Mouse (Mus musculus) forebrain, embryonic 12.5 days (tissue): ENCODE measurements around the gene Krtap3-1. TPM values are rescaled to one million over a fixed set of nuclear protein-coding genes. Genes with fewer than 3 reads are reported as not detected.
A peak's percentile ranks its signal among the peaks of the same experiment; 100 is the strongest.
"Not testable (repeated sequence)": the region's sequence is repeated elsewhere in the genome, so short reads cannot be mapped to it uniquely, and the experiment has no call there.

ENCODE experiments used
- ATAC-seq: fragments of 200-750 bp; cut with Nextera tagmentation; 2 replicates; pipeline ENCODE4 v1.8.0; 2017; ENCODE audit warnings: moderate TSS enrichment; ENCODE audit not compliant: low FRiP score
- H3K27ac ChIP-seq: fragments of 300-500 bp; sonication (generic); 2 replicates; pipeline ENCODE4 v1.5.1; 2016; ENCODE audit warnings: mild to moderate bottlenecking
- H3K27me3 ChIP-seq: fragments of 300-500 bp; sonication (generic); 2 replicates; pipeline ENCODE4 v1.6.1; 2016; ENCODE audit warnings: mild to moderate bottlenecking
- H3K36me3 ChIP-seq: fragments of 300-500 bp; sonication (generic); replicated peaks from 2 replicates; pipeline ENCODE4 v1.6.1; 2016; ENCODE audit warnings: mild to moderate bottlenecking
- H3K4me1 ChIP-seq: fragments of 300-500 bp; sonication (generic); 2 replicates; pipeline ENCODE4 v1.6.1; 2016
- H3K4me2 ChIP-seq: fragments of 300-500 bp; sonication (generic); 2 replicates; pipeline ENCODE4 v1.6.1; 2016; ENCODE audit warnings: mild to moderate bottlenecking, moderate library complexity
- H3K4me3 ChIP-seq: fragments of 300-500 bp; sonication (generic); replicated peaks from 2 replicates; pipeline ENCODE4 v1.5.1; 2016; ENCODE audit warnings: mild to moderate bottlenecking
- H3K9ac ChIP-seq: fragments of 300-500 bp; sonication (generic); 2 replicates; pipeline ENCODE4 v1.6.1; 2016; ENCODE audit warnings: mild to moderate bottlenecking
- H3K9me3 ChIP-seq: fragments of 300-500 bp; sonication (generic); 2 replicates; pipeline ENCODE4 v1.6.1; 2016
- WGBS: fragments of 180-500 bp; shearing (Covaris S2); methylation state at CpG from one replicate; pipeline ENCODE4 v1.1.7; 2016; 5-methylcytosine and 5-hydroxymethylcytosine counted together
- polyA plus RNA-seq: library from polyadenylated mRNA; unstranded; fragments of >200 nt; fragmentation: Nextera tagmentation; extraction: Ambion mirVana; gene quantifications from 2 replicates; pipeline ENCODE4 v1.2.1, GENCODE M21; 2016

Gene Krtap3-1
- not detected in 2 replicates for polyA plus RNA-seq

DNA sequence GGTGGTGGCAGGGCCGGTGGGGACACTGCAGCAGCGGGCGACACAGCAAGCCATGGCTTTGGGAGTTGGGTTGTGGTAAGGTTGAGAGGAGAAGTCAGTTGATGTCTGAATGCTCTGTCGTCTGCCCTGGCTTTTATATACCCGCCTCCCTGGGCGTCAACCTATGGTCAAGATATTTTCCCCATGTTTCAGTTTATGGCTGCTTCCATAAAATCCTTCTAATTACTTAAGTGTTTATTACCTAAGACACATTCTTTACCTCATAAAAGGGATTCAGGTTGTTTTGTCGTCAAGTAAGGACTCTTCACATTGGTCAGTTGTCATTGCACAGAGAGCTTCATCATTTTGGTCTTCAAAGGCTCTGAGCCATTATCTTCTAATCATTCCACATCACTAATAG, at the start of gene Krtap3-1:
Gene Krtap3-1 (minus strand): TSS at position 101 of the 400 bp plus-strand sequence.
- H3K4me3 ChIP-seq: no peak within 1 kb of the TSS
- WGBS: 87% methylated on average over 7 of the region's 7 CpGs
- H3K27ac ChIP-seq: no peak within 1 kb of the TSS
- H3K4me1 ChIP-seq: no peaks in the 10 kb centered on the region
- no peaks in the 10 kb centered on the region for H3K36me3 ChIP-seq
- no peaks in the 10 kb centered on the region for H3K27me3 ChIP-seq
- no peaks in the 10 kb centered on the region for H3K9me3 ChIP-seq
- ATAC-seq: no peak
- H3K4me2 ChIP-seq: no peak within 1 kb of the TSS
- no peak within 1 kb of the TSS for H3K9ac ChIP-seq

DNA sequence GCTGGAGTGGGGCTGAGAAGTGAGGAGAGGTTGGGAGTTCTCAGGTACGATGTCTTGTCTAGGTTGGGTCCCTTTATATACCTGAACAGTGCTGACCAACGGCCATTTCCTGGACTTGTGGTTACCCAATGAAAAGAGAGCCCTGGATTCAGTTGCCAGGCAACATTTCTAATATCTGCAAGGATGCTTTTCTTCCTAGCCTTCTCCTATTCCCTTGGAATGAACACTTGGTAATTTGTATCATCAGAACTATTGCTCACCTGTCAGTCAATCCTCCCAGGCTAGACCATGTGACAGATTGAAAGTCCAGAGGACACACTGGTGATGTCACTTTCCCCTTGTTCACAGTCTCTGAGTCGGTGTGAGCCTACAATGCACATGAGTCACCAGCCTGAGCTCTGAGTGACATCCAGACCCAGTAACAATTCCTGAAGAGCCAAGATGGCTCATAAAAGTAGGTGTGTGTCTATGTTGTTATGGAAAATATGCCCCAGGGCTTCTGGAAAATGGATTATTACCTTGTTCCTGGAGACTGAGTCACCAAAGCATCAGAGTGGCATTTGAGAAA, 48.5 kb upstream of the Krtap3-1 start, which contains the start of gene Krtap2-4:
Gene Krtap2-4 (minus strand): TSS at position 51 of the 568 bp plus-strand sequence.
- no peak within 1 kb of the TSS for H3K9ac ChIP-seq
- no peak within 1 kb of the TSS for H3K27ac ChIP-seq
- no peaks in the 10 kb centered on the region for H3K9me3 ChIP-seq
- H3K27me3 ChIP-seq: no peaks in the 10 kb centered on the region
- H3K36me3 ChIP-seq: no peaks in the 10 kb centered on the region
- no peak within 1 kb of the TSS for H3K4me2 ChIP-seq
- ATAC-seq: no peak
- WGBS: 77% methylated on average over 3 of the region's 3 CpGs
- H3K4me1 ChIP-seq: no peaks in the 10 kb centered on the region
- H3K4me3 ChIP-seq: no peak within 1 kb of the TSS

DNA sequence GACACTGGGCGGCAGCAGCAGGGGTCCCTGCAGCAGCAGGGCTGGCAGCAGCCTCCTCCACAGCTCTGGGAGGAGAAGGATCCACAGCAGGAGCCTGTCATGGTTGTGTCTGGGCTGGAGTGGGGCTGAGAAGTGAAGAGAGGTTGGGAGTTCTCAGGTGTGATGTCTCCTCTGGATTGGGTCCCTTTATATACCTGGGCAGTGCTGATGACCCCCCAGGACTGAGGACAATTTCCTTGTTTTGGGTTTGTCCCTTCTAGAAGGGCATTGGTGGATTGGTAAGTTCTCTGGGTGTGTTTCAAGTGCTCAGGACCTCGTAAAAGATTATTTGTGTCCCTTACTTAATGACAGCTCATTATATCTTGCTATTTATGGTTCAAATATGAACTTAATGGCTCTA, 43.7 kb upstream of the Krtap3-1 start, which contains the start of gene Gm11937:
Gene Gm11937 (minus strand): TSS at position 101 of the 400 bp plus-strand sequence.
- H3K9ac ChIP-seq, ATAC-seq: not testable (repeated sequence)
- 61% methylated on average over 1 of the region's 2 CpGs for WGBS

GRCm38 (mm10) chr11:99609126-99609525, 42.7 kb upstream of the Krtap3-1 start:
- Histone ChIP-seq H3K4me2 (no peak overlapping the region), H3K27ac (no peak overlapping the region), H3K36me3 (no peaks in the 10 kb centered on the region), H3K9ac (no peak overlapping the region), H3K4me3 (no peak overlapping the region), H3K9me3 (no peaks in the 10 kb centered on the region), H3K4me1 (no peaks in the 10 kb centered on the region), H3K27me3 (no peaks in the 10 kb centered on the region)
- 76% methylated on average over 1 of the region's 1 CpGs for WGBS
- no peak for ATAC-seq

More for the DNA sequence above, 43.7 kb upstream of the Krtap3-1 start, which contains the start of gene Gm11937:
- not testable (repeated sequence) for H3K4me1 ChIP-seq, H3K27me3 ChIP-seq, H3K27ac ChIP-seq, H3K4me3 ChIP-seq, H3K4me2 ChIP-seq, H3K9me3 ChIP-seq, H3K36me3 ChIP-seq

- not testable (repeated sequence) for H3K4me3 ChIP-seq, ATAC-seq, H3K27ac ChIP-seq, H3K4me1 ChIP-seq, H3K9ac ChIP-seq, H3K36me3 ChIP-seq, H3K9me3 ChIP-seq, H3K4me2 ChIP-seq, H3K27me3 ChIP-seq
- 90% methylated on average over 1 of the region's 1 CpGs for WGBS
These were observed 36.8 kb upstream of the Krtap3-1 start, which contains the start of gene Gm11938 for GRCm38 (mm10) chr11:99603208-99603607. Gene Gm11938 (minus strand): TSS chr11:99603308.

DNA sequence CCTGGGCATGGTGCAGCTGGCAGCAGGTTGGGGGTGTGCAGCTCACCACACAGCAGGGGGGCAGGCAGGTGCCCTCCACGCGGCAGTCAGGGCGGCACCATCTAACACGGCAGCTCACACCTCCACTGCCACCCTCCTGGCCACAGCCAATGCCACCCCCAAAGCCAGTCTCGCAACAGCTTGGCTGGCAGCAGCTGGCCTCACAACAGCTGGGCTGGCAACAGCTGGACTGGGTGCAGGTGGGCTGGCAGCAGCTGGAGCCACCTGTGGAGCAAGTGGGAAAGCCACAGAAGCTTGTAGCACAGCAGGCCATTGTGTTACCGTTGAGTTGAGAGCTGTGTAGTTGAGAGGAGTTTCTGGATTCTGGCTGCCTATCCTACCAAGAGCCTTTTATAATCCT, 31.3 kb upstream of the Krtap3-1 start, which contains the start of gene Krtap9-3:
Gene Krtap9-3 (minus strand): TSS at position 364 of the 400 bp plus-strand sequence.
- not testable (repeated sequence) for ATAC-seq, H3K4me2 ChIP-seq, H3K4me1 ChIP-seq, H3K27ac ChIP-seq, H3K9me3 ChIP-seq, H3K9ac ChIP-seq, H3K27me3 ChIP-seq, H3K4me3 ChIP-seq, H3K36me3 ChIP-seq
- WGBS: 84% methylated on average over 6 of the region's 6 CpGs

DNA sequence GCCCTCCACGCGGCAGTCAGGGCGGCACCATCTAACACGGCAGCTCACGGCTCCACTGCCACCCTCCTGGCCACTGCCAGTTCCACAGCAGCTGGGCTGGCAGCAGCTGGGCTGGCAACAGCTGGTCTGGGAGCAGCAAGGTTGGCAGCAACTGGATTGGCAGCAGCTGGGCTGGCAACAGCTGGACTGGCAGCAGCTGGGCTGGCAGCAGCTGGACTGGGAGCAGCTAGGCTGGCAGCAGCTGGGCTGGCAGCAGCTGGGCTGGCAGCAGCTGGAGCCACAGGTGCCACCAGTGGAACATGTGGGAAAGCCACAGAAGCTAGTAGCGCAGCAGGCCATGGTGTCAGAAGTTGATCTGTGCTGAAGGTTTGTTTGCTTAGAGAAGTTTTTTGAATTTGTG, 24.6 kb upstream of the Krtap3-1 start, which contains the start of gene Krtap1-3:
Gene Krtap1-3 (minus strand): TSS at position 359 of the 400 bp plus-strand sequence.
- Histone ChIP-seq H3K36me3 (no peaks in the 10 kb centered on the region), H3K27me3 (no peaks in the 10 kb centered on the region), H3K9me3 (no peaks in the 10 kb centered on the region), H3K27ac (no peak within 1 kb of the TSS), H3K4me1 (no peaks in the 10 kb centered on the region), H3K4me2 (no peak within 1 kb of the TSS), H3K9ac (no peak within 1 kb of the TSS), H3K4me3 (no peak within 1 kb of the TSS)
- WGBS: 83% methylated on average over 6 of the region's 6 CpGs
- no peak for ATAC-seq

- Histone ChIP-seq H3K27ac (no peak overlapping the region), H3K9ac (no peak overlapping the region), H3K27me3 (no peaks in the 10 kb centered on the region; the same call in 1 of the 2 replicates), H3K36me3 (no peaks in the 10 kb centered on the region), H3K4me3 (no peak overlapping the region), H3K4me1 (no peaks in the 10 kb centered on the region), H3K4me2 (no peak overlapping the region), H3K9me3 (no peaks in the 10 kb centered on the region)
- WGBS: 95% methylated on average over 7 of the region's 7 CpGs
- ATAC-seq: no peak
These were observed 18.7 kb upstream of the Krtap3-1 start for GRCm38 (mm10) chr11:99585096-99585495.

GRCm38 (mm10) chr11:99583245-99583704, 16.8 kb upstream of the Krtap3-1 start, which contains the start of gene Krtap1-4:
Gene Krtap1-4 (minus strand): TSS chr11:99583654.
- Histone ChIP-seq H3K27ac (no peak within 1 kb of the TSS), H3K4me2 (no peak within 1 kb of the TSS), H3K36me3 (no peaks in the 10 kb centered on the region), H3K4me1 (no peaks in the 10 kb centered on the region), H3K4me3 (no peak within 1 kb of the TSS), H3K9me3 (no peaks in the 10 kb centered on the region), H3K9ac (no peak within 1 kb of the TSS), H3K27me3 (no peaks in the 10 kb centered on the region; the same call in 1 of the 2 replicates)
- WGBS: 85% methylated on average over 5 of the region's 5 CpGs
- ATAC-seq: no peak

DNA sequence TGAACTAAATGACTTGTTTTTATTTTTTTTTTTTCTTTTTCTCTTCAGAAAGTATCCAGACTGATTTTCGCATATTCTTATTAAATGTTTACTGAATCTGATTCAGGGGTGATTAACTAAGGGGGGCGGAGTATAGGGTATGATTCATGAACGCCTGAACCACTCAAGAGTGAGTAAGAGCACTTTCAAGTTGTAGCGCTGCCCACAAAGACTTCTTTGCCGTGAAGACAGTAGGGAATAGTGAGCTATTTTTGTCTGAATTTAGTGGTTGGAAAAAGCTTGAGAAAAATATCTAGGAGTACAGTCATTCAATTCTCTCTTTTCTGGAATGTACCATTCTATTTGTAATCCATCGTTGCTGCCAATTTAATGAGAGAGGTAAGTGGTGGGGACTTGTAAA, 15.1 kb upstream of the Krtap3-1 start:
- 79% methylated on average over 6 of the region's 6 CpGs for WGBS
- no peaks in the 10 kb centered on the region for H3K9me3 ChIP-seq
- H3K27ac ChIP-seq: no peak overlapping the region
- no peak for ATAC-seq
- H3K4me2 ChIP-seq: no peak overlapping the region
- no peak overlapping the region for H3K4me3 ChIP-seq
- H3K4me1 ChIP-seq: no peaks in the 10 kb centered on the region
- H3K9ac ChIP-seq: no peak overlapping the region
- H3K36me3 ChIP-seq: no peaks in the 10 kb centered on the region
- no peaks in the 10 kb centered on the region; the same call in 1 of the 2 replicates for H3K27me3 ChIP-seq

GRCm38 (mm10) chr11:99581051-99581450, 14.6 kb upstream of the Krtap3-1 start:
- no peaks in the 10 kb centered on the region; the same call in 1 of the 2 replicates for H3K27me3 ChIP-seq
- H3K9ac ChIP-seq: no peak overlapping the region
- H3K36me3 ChIP-seq: no peaks in the 10 kb centered on the region
- WGBS: 93% methylated on average over 5 of the region's 5 CpGs
- no peak overlapping the region for H3K4me3 ChIP-seq
- H3K4me2 ChIP-seq: no peak overlapping the region
- no peak for ATAC-seq
- H3K4me1 ChIP-seq: no peaks in the 10 kb centered on the region
- no peak overlapping the region for H3K27ac ChIP-seq
- H3K9me3 ChIP-seq: no peaks in the 10 kb centered on the region

DNA sequence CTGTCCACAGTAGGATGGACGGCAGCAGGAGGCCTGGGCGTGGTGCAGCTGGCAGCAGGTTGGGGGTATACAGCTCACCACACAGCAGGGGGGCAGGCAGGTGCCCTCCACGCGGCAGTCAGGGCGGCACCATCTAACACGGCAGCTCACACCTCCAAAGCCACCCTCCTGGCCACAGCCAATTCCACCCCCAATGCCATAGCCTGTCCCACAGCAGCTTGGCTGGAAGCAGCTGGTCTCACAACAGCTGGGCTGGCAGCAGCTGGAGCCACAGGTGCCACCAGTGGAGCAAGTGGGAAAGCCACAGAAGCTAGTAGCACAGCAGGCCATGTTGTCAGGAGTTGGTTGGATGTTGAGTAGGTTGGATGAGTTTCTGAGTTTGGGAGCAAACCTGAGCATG, 14.2 kb upstream of the Krtap3-1 start, which contains the start of gene Krtap1-5:
Gene Krtap1-5 (minus strand): TSS at position 381 of the 400 bp plus-strand sequence.
- no peak for ATAC-seq
- Histone ChIP-seq H3K9ac (no peak within 1 kb of the TSS), H3K27ac (no peak within 1 kb of the TSS), H3K9me3 (no peaks in the 10 kb centered on the region), H3K36me3 (no peaks in the 10 kb centered on the region), H3K4me1 (no peaks in the 10 kb centered on the region), H3K27me3 (no peaks in the 10 kb centered on the region; the same call in 1 of the 2 replicates), H3K4me2 (no peak within 1 kb of the TSS), H3K4me3 (no peak within 1 kb of the TSS)
- WGBS: 87% methylated on average over 6 of the region's 6 CpGs

DNA sequence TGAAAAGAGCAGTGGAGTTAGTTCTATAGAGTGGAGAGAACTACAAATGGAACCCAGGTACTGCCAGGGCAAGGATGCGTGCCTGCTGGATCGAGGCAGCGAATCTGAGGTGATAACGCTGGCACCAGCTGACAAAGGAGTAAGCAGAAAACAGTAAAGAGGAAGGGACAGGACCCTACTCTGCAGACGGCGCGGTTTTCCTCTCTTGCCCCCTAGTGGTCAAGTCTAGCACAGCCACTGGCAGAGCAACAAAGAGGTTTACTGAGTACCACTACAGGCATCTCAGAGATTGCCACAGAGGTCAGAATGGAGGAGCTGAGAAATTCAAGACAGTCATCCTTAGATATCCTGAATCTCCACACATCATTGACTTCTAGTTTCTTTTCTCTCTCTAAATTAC, 7.7 kb upstream of the Krtap3-1 start:
- no peaks in the 10 kb centered on the region for H3K27me3 ChIP-seq
- H3K9me3 ChIP-seq: no peaks in the 10 kb centered on the region
- H3K4me3 ChIP-seq: no peak overlapping the region
- peak overlapping the region; percentile 45 for H3K4me2 ChIP-seq
- no peak overlapping the region for H3K9ac ChIP-seq
- H3K36me3 ChIP-seq: no peaks in the 10 kb centered on the region
- H3K4me1 ChIP-seq: no peaks in the 10 kb centered on the region
- WGBS: 0% methylated on average over 7 of the region's 7 CpGs
- no peak overlapping the region for H3K27ac ChIP-seq
- peak; percentile 81; the same call in 1 of the 2 replicates for ATAC-seq
